Mouse (Mus musculus) embryonic facial prominence, embryonic 11.5 days (tissue): ENCODE measurements around the gene Entpd7. TPM values are rescaled to one million over a fixed set of nuclear protein-coding genes. Genes with fewer than 3 reads are reported as not detected.

Source experiments
- ATAC-seq: fragments of 200-750 bp; cut with Nextera tagmentation; replicated peaks from 2 replicates; pipeline ENCODE4 v1.8.0; 2017; ENCODE audit warnings: low read depth; ENCODE audit not compliant: insufficient number of reproducible peaks, low FRiP score, low TSS enrichment
- DNase-seq: peaks from one replicate; pipeline ENCODE4 v3.0.0-alpha.2; 2015; ENCODE audit warnings: low spot score
- H3K27ac ChIP-seq: fragments of 300-500 bp; sonication (generic); replicated peaks from 2 replicates; pipeline ENCODE4 v1.5.1; 2014; ENCODE audit warnings: mild to moderate bottlenecking, low read depth, low read length, control low read depth
- H3K27me3 ChIP-seq: fragments of 300-500 bp; sonication (generic); 2 replicates; pipeline ENCODE4 v1.6.1; 2014; ENCODE audit warnings: mild to moderate bottlenecking, low read length, moderate library complexity, mixed read lengths; ENCODE audit not compliant: control insufficient read depth, insufficient read depth
- H3K36me3 ChIP-seq: fragments of 300-500 bp; sonication (generic); replicated peaks from 2 replicates; pipeline ENCODE4 v1.6.1; 2014; ENCODE audit warnings: low read depth, mild to moderate bottlenecking, low read length, moderate library complexity, mixed read lengths; ENCODE audit not compliant: control insufficient read depth, insufficient read depth
- H3K4me1 ChIP-seq: fragments of 300-500 bp; sonication (generic); 2 replicates; pipeline ENCODE4 v1.6.1; 2014; ENCODE audit warnings: low read length, mixed read lengths; ENCODE audit not compliant: control insufficient read depth, insufficient read depth
- H3K4me2 ChIP-seq: fragments of 300-500 bp; sonication (generic); 2 replicates; pipeline ENCODE4 v1.6.1; 2014; ENCODE audit warnings: low read depth, mild to moderate bottlenecking, control low read depth, low read length, moderate library complexity
- H3K4me3 ChIP-seq: fragments of 300-500 bp; sonication (generic); 2 replicates; pipeline ENCODE4 v1.5.1; 2014; ENCODE audit warnings: low read depth, low read length, control low read depth
- H3K9ac ChIP-seq: fragments of 300-500 bp; sonication (generic); replicated peaks from 2 replicates; pipeline ENCODE4 v1.6.1; 2014; ENCODE audit warnings: mild to moderate bottlenecking, control low read depth, low read length
- H3K9me3 ChIP-seq: fragments of 300-500 bp; sonication (generic); replicated peaks from 2 replicates; pipeline ENCODE4 v1.6.1; 2016; ENCODE audit warnings: mild to moderate bottlenecking, low read length, inconsistent platforms, mixed read lengths; ENCODE audit not compliant: control insufficient read depth
- WGBS: fragments of 180-500 bp; shearing (Covaris S2); extraction: QIAGEN DNeasy Blood & Tissue Kit; methylation state at CpG from one replicate; pipeline ENCODE4 v1.1.7; 2014; 5-methylcytosine and 5-hydroxymethylcytosine counted together
- polyA plus RNA-seq: library from polyadenylated mRNA; unstranded; fragments of >200 nt; fragmentation: Nextera tagmentation; extraction: Ambion mirVana; gene quantifications from 2 replicates; pipeline ENCODE4 v1.2.1, GENCODE M21; 2014

The Entpd7 gene
- polyA plus RNA-seq, 1 experiment from 2014 or later, result 9.6 TPM

DNA sequence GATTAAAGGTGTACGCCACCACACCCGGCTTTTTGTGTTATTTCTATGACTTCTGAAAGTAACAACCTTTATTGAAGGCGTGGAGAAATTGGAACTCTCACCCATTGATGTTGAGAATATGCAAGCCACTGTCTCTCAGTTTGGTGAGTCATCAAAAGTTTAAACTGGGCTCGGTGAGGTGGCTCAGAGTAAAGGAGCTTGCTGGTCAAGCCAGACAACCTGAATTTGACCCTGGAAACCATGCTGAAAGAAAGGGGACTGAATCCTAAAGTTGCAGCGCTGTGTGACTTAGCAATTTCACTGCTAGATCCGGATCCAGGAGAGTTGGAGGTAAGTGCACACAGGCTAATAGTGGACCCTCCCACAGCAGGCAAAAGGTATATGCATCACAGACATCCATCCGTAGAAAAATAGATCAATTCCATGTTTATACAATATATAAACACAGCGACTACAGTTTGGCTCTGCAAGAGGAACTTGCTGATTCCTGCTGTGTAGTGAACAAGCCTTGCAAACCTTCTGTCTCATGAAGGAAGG is 10.9 kb upstream of the Entpd7 start:
- no peak for DNase-seq
- H3K4me1 ChIP-seq, result no peaks in the 10 kb centered on the region
- no peaks in the 10 kb centered on the region for H3K36me3 ChIP-seq
- ATAC-seq, result no peak
- 84% methylated on average over 8 of the region's 8 CpGs for WGBS
- H3K27me3 ChIP-seq, result no peaks in the 10 kb centered on the region
- no peak overlapping the region for H3K9ac ChIP-seq
- H3K4me2 ChIP-seq, result no peak overlapping the region
- H3K4me3 ChIP-seq, result no peak overlapping the region
- H3K27ac ChIP-seq, result no peak overlapping the region
- no peaks in the 10 kb centered on the region for H3K9me3 ChIP-seq

GRCm38 (mm10) chr19:43679474-43679981 is 9.9 kb upstream of the Entpd7 start:
- no peak for DNase-seq
- 85% methylated on average over 10 of the region's 10 CpGs for WGBS
- ATAC-seq, result no peak

DNA sequence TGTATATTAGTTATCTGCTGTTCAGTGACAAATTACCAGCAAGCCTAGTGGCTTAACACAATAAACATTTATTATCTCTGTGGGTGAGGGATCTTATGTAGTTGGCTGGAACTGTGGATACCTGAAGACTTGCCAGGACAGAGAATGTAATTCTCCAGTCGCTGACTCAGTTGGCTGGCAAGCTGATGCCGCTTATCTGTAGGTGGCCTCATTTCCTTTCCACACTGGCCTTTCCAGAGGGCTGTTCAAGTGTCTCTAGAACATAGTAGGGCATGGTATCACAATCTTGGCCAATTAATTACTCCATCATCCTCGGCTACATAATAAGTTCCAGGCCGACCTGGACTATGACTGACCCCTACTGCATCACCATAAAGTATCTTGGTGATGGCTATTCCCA is 7.9 kb upstream of the Entpd7 start:
- H3K36me3 ChIP-seq, result no peaks in the 10 kb centered on the region
- H3K9me3 ChIP-seq, result no peaks in the 10 kb centered on the region
- WGBS, result 79% methylated on average over 4 of the region's 4 CpGs
- H3K4me2 ChIP-seq, result no peak overlapping the region
- no peak overlapping the region for H3K4me3 ChIP-seq
- no peaks in the 10 kb centered on the region for H3K27me3 ChIP-seq
- ATAC-seq, result no peak
- H3K27ac ChIP-seq, result no peak overlapping the region
- no peak for DNase-seq
- H3K4me1 ChIP-seq, result no peaks in the 10 kb centered on the region
- no peak overlapping the region for H3K9ac ChIP-seq

More at GRCm38 (mm10) chr19:43679474-43679981, 9.9 kb upstream of the Entpd7 start:
- Histone ChIP-seq H3K9me3 (no peaks in the 10 kb centered on the region), H3K4me2 (no peak overlapping the region), H3K9ac (no peak overlapping the region), H3K27me3 (no peaks in the 10 kb centered on the region), H3K4me3 (no peak overlapping the region), H3K36me3 (no peaks in the 10 kb centered on the region), H3K4me1 (no peaks in the 10 kb centered on the region), H3K27ac (no peak overlapping the region)

- no peak for ATAC-seq
- WGBS, result 70% methylated on average over 14 of the region's 14 CpGs
- no peak for DNase-seq
These were observed 3.3 kb downstream of the Entpd7 start for GRCm38 (mm10) chr19:43692815-43693214.

DNA sequence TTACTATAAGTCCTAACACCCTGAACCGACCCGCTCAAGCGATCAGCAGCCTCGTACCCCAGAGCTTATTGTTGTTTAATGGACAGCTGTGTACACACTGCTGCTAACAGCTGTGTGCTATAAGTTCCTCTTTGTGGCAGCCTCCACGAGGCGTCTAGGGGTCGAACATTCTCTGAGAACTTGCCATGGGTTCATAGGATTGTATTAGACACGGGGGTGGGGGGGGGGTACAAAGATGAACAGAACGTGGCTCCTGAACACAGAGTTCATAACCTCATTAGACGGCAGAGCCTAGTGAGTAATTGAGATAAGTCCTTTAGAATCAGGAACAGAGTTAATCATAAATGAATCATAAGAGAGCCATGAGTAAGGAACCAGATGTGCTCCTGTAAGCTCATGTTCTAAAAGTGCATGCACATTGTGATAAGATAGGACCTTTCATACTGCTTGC is 6.1 kb downstream of the Entpd7 start:
- Histone ChIP-seq H3K27me3 (no peaks in the 10 kb centered on the region), H3K9ac (no peak overlapping the region)
- WGBS, result 55% methylated on average over 10 of the region's 10 CpGs

More at GRCm38 (mm10) chr19:43692815-43693214, 3.3 kb downstream of the Entpd7 start:
- Histone ChIP-seq H3K9me3 (no peaks in the 10 kb centered on the region), H3K4me2 (no peak overlapping the region), H3K27me3 (no peaks in the 10 kb centered on the region), H3K4me3 (no peak overlapping the region), H3K27ac (no peak overlapping the region), H3K9ac (no peak overlapping the region), H3K36me3 (no peaks in the 10 kb centered on the region), H3K4me1 (no peaks in the 10 kb centered on the region)

DNA sequence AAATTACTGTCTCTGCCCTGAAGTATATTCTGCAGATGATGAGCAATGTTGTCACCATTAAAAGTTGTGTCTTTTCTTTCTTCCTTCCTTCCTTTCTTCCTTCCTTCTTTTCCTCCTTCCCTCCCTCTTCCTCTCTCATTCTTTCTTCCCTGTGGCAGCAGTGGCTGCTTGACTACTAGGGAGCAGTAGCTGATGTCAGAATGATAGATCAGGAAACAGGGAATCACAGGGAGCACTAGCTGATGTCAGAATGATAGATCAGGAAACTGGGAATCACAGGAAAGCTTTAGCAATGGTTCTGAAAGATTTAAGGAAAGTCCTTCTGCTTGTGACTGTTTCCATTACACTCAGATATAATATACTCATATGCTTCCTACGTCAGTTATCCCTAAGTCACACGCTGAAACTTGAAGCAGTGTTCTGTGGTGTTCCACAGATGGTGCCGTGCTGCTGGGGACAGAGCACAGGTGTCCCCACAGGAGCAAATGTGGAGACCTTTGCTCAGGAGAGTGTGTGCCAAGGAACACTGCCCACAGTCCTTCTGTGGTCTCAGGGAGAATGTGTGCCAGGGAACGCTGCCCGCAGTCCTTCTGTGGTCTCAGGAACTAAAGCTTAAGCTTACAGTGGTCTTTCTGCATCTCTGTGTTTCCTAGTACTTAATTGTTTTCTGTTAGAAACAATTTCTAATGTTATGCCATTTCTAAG is 8.3 kb downstream of the Entpd7 start:
- ATAC-seq (no peak), DNase-seq (no peak)
- H3K4me3 ChIP-seq, result no peak overlapping the region
- H3K4me1 ChIP-seq, result no peaks in the 10 kb centered on the region
- H3K9ac ChIP-seq, result no peak overlapping the region
- H3K36me3 ChIP-seq, result no peaks in the 10 kb centered on the region
- H3K9me3 ChIP-seq, result no peaks in the 10 kb centered on the region
- H3K27ac ChIP-seq, result no peak overlapping the region
- 90% methylated on average over 5 of the region's 5 CpGs for WGBS
- H3K4me2 ChIP-seq, result no peak overlapping the region
- H3K27me3 ChIP-seq, result no peaks in the 10 kb centered on the region

More for the DNA sequence above, 6.1 kb downstream of the Entpd7 start:
- Histone ChIP-seq H3K27ac (no peak overlapping the region), H3K9me3 (no peaks in the 10 kb centered on the region), H3K36me3 (no peaks in the 10 kb centered on the region), H3K4me2 (no peak overlapping the region), H3K4me1 (no peaks in the 10 kb centered on the region), H3K4me3 (no peak overlapping the region)
- DNase-seq (no peak), ATAC-seq (no peak)

GRCm38 (mm10) chr19:43699021-43699762 is 9.7 kb downstream of the Entpd7 start:
- no peak for ATAC-seq
- Histone ChIP-seq H3K4me3 (no peak overlapping the region), H3K4me2 (no peak overlapping the region), H3K27me3 (no peaks in the 10 kb centered on the region), H3K36me3 (no peaks in the 10 kb centered on the region; the same call in 1 of the 2 replicates), H3K9me3 (no peaks in the 10 kb centered on the region), H3K27ac (no peak overlapping the region), H3K4me1 (no peaks in the 10 kb centered on the region), H3K9ac (no peak overlapping the region)
- DNase-seq, result no peak
- WGBS, result 77% methylated on average over 11 of the region's 11 CpGs

GRCm38 (mm10) chr19:43699763-43700155 is 10.3 kb downstream of the Entpd7 start:
- H3K9me3 ChIP-seq, result no peaks in the 10 kb centered on the region
- H3K36me3 ChIP-seq, result peaks cover under 1% of the 10 kb centered on the region
- H3K4me1 ChIP-seq, result no peaks in the 10 kb centered on the region
- no peak overlapping the region for H3K9ac ChIP-seq
- no peak overlapping the region for H3K4me3 ChIP-seq
- no peak overlapping the region for H3K27ac ChIP-seq
- H3K27me3 ChIP-seq, result no peaks in the 10 kb centered on the region
- no peak overlapping the region for H3K4me2 ChIP-seq
- DNase-seq (no peak), ATAC-seq (no peak)
- WGBS, result 86% methylated on average over 6 of the region's 6 CpGs
